Mouse (Mus musculus) mouse trophoblast stem cell (cell line): ENCODE data around the gene Nlrc5.

Experiments used
- in situ Hi-C, 2 experiments: fragments of 300-500 bp; cut with MseI, MboI; formaldehyde crosslinking; loops; 2 replicates in 1 of 2; 3 replicates in 1 of 2; pipeline ENCODE4 v1.15.1; 2025

Gene Nlrc5

GRCm38 (mm10) chr8:94433981-94434466 is at the start of gene Nlrc5:
Nlrc5 (plus strand) TSS chr8:94434356.
- in situ Hi-C loops: no loop called here

- in situ Hi-C loops: no loop called here
Measured at GRCm38 (mm10) chr8:94385506-94386213, 48.5 kb upstream of the Nlrc5 start.

- in situ Hi-C loops: no loop called here
Measured at GRCm38 (mm10) chr8:94386214-94387026, 47.7 kb upstream of the Nlrc5 start, which contains the start of gene Herpud1. Herpud1 (plus strand) TSS chr8:94386438.

- in situ Hi-C loops: no loop called here
Measured at GRCm38 (mm10) chr8:94387027-94387684, 47.0 kb upstream of the Nlrc5 start.

GRCm38 (mm10) chr8:94387785-94388184 is 46.4 kb upstream of the Nlrc5 start:
- in situ Hi-C loops: no loop called here

GRCm38 (mm10) chr8:94389531-94389930 is 44.6 kb upstream of the Nlrc5 start:
- in situ Hi-C loops: no loop called here

GRCm38 (mm10) chr8:94390429-94390828 is 43.7 kb upstream of the Nlrc5 start:
- in situ Hi-C loops: no loop called here

- in situ Hi-C loops: no loop called here
Measured at GRCm38 (mm10) chr8:94390910-94391309, 43.2 kb upstream of the Nlrc5 start.

GRCm38 (mm10) chr8:94392147-94392546 is 42.0 kb upstream of the Nlrc5 start:
- in situ Hi-C loops: no loop called here

- in situ Hi-C loops: no loop called here
Measured at GRCm38 (mm10) chr8:94392648-94393047, 41.5 kb upstream of the Nlrc5 start.

GRCm38 (mm10) chr8:94395851-94396540 is 38.2 kb upstream of the Nlrc5 start:
- in situ Hi-C loops: no loop called here

- in situ Hi-C loops: no loop called here
Measured at GRCm38 (mm10) chr8:94396964-94397657, 37.0 kb upstream of the Nlrc5 start.

GRCm38 (mm10) chr8:94398587-94398986 is 35.6 kb upstream of the Nlrc5 start:
- in situ Hi-C loops: no loop called here

- in situ Hi-C loops: no loop called here
Measured at GRCm38 (mm10) chr8:94399361-94399953, 34.7 kb upstream of the Nlrc5 start.

GRCm38 (mm10) chr8:94399957-94400356 is 34.2 kb upstream of the Nlrc5 start:
- in situ Hi-C loops: loop anchor here in 1 of 2 experiments (5.0 kb wide), 1 partner anchor 73 kb away; the partner anchor contains the start of gene Slc12a3

- in situ Hi-C loops: no loop called here
Measured at GRCm38 (mm10) chr8:94408443-94409080, 25.6 kb upstream of the Nlrc5 start.

- in situ Hi-C loops: no loop called here
Measured at GRCm38 (mm10) chr8:94409523-94409922, 24.6 kb upstream of the Nlrc5 start.

GRCm38 (mm10) chr8:94412518-94412917 is 21.6 kb upstream of the Nlrc5 start:
- in situ Hi-C loops: no loop called here

GRCm38 (mm10) chr8:94413509-94413908 is 20.6 kb upstream of the Nlrc5 start:
- in situ Hi-C loops: no loop called here

- in situ Hi-C loops: no loop called here
Measured at GRCm38 (mm10) chr8:94415218-94415617, 18.9 kb upstream of the Nlrc5 start.
